Mouse (Mus musculus): ENCODE data around the gene Zfp973. TPM values are rescaled to one million over a fixed set of nuclear protein-coding genes. Genes with fewer than 3 reads are reported as not detected.

Gene Zfp973
- 8.1 TPM for polyA plus RNA-seq (2014; fragmentation: Illumina TruSeq; extraction: RNeasy Lipid Tissue Mini Kit (QIAGEN cat#74804); ENCODE audit: low read depth, low replicate concordance)

GRCm38 (mm10) chr2:176670222-176670621 is at the start of gene Zfp973:
TSS of gene Zfp973 (plus strand) at chr2:176670522.

DNA sequence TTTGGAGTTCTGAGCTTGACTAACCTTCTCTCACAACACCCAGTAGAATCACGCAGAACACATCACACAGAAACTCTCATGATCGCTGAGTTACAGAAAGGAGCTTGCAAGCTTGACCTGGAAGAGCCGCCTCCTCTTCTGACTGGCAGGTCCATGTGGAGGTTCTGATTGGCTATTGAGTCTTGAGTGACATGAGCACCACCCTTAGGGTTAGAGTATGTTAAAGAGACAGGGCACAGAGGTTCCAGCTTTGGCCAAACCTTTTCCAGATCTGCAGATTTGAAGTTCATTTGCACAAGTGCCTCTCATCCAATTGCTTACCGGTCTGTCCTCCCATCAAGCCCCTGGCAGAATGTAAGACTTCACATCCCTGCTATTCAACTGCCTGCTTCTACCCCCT is 34.1 kb upstream of the Zfp973 start, which contains the start of gene Gm14308:
Gene Gm14308, minus strand, starts transcription at position 101 of the 400 bp plus-strand sequence.

DNA sequence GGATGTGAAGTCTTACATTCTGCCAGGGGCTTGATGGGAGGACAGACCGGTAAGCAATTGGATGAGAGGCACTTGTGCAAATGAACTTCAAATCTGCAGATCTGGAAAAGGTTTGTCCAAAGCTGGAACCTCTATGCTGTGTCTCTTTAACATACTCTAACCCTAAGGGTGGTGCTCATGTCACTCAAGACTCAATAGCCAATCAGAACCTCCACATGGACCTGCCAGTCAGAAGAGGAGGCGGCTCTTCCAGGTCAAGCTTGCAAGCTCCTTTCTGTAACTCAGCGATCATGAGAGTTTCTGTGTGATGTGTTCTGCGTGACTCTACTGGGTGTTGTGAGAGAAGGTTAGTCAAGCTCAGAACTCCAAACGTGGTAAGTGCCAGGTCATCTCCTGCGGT is 37.7 kb downstream of the Zfp973 start, which contains the start of gene Gm14305:
Gene Gm14305, plus strand, starts transcription at position 278 of the 400 bp plus-strand sequence.

Other genes with a start within 250 kb of the Zfp973 start
- 1.8 TPM for gene Gm14435, start 246.9 kb upstream of the Zfp973 start, polyA plus RNA-seq (2014; fragmentation: Illumina TruSeq; extraction: RNeasy Lipid Tissue Mini Kit (QIAGEN cat#74804); ENCODE audit: low read depth, low replicate concordance)
- 0.98 TPM for gene Gm14434, start 183.7 kb upstream of the Zfp973 start, polyA plus RNA-seq (2014; fragmentation: Illumina TruSeq; extraction: RNeasy Lipid Tissue Mini Kit (QIAGEN cat#74804); ENCODE audit: low read depth, low replicate concordance)
- not detected for gene Zfp967, start 149.5 kb upstream of the Zfp973 start, polyA plus RNA-seq (2014; fragmentation: Illumina TruSeq; extraction: RNeasy Lipid Tissue Mini Kit (QIAGEN cat#74804); ENCODE audit: low read depth, low replicate concordance)
- 2.5 TPM for gene Gm14308, start 34.2 kb upstream of the Zfp973 start, polyA plus RNA-seq (2014; fragmentation: Illumina TruSeq; extraction: RNeasy Lipid Tissue Mini Kit (QIAGEN cat#74804); ENCODE audit: low read depth, low replicate concordance)
- gene Gm14305, start 37.8 kb downstream of the Zfp973 start, polyA plus RNA-seq (2014; fragmentation: Illumina TruSeq; extraction: RNeasy Lipid Tissue Mini Kit (QIAGEN cat#74804); ENCODE audit: low read depth, low replicate concordance), result 12.3 TPM
- 21.0 TPM for gene Gm14295, start 128.1 kb downstream of the Zfp973 start, polyA plus RNA-seq (2014; fragmentation: Illumina TruSeq; extraction: RNeasy Lipid Tissue Mini Kit (QIAGEN cat#74804); ENCODE audit: low read depth, low replicate concordance)
- not detected for gene Gm14408, start 160.6 kb downstream of the Zfp973 start, polyA plus RNA-seq (2014; fragmentation: Illumina TruSeq; extraction: RNeasy Lipid Tissue Mini Kit (QIAGEN cat#74804); ENCODE audit: low read depth, low replicate concordance)

Measured in testis, adult 10 weeks (tissue).